Mouse (Mus musculus): Measurements from ENCODE around the gene Tas2r135. TPM values are rescaled to one million over a fixed set of nuclear protein-coding genes. Genes with fewer than 3 reads are reported as not detected.

The Tas2r135 gene
- polyA plus RNA-seq (2015; fragmentation: Nextera tagmentation; extraction: Ambion mirVana): not detected in 2 replicates

GRCm38 (mm10) chr6:42405134-42405533 is at the start of gene Tas2r135:
Gene Tas2r135 (plus strand): TSS chr6:42405434.
- Histone ChIP-seq H3K4me1 (no peaks in the 10 kb centered on the region), H3K9ac (replicated peaks) (no peak within 1 kb of the TSS), H3K27me3 (no peaks in the 10 kb centered on the region), H3K36me3 (no peaks in the 10 kb centered on the region), H3K4me3 (no peak within 1 kb of the TSS), H3K27ac (replicated peaks) (no peak within 1 kb of the TSS), H3K4me2 (replicated peaks) (no peak within 1 kb of the TSS), H3K9me3 (no peaks in the 10 kb centered on the region)
- 93% methylated on average over 2 of the region's 2 CpGs for WGBS
- ATAC-seq (replicated peaks): no peak

- Histone ChIP-seq H3K27ac (replicated peaks) (no peak overlapping the region), H3K4me1 (peaks cover 16% of the 10 kb centered on the region), H3K9me3 (no peaks in the 10 kb centered on the region), H3K9ac (replicated peaks) (no peak overlapping the region), H3K36me3 (peaks cover 26% of the 10 kb centered on the region), H3K4me2 (replicated peaks) (no peak overlapping the region), H3K4me3 (no peak overlapping the region), H3K27me3 (no peaks in the 10 kb centered on the region)
- no peak for ATAC-seq (replicated peaks)
- WGBS: 92% methylated on average over 13 of the region's 13 CpGs
These were observed 49.2 kb upstream of the Tas2r135 start for GRCm38 (mm10) chr6:42355794-42356600.

- peaks cover 26% of the 10 kb centered on the region for H3K36me3 ChIP-seq
- no peak for ATAC-seq (replicated peaks)
These were observed 48.3 kb upstream of the Tas2r135 start for GRCm38 (mm10) chr6:42356913-42357312.

GRCm38 (mm10) chr6:42357901-42358300 is 47.3 kb upstream of the Tas2r135 start:
- Histone ChIP-seq H3K4me3 (no peak overlapping the region), H3K27me3 (no peaks in the 10 kb centered on the region), H3K36me3 (peaks cover 26% of the 10 kb centered on the region), H3K9ac (replicated peaks) (no peak overlapping the region), H3K4me1 (peaks cover 10% of the 10 kb centered on the region), H3K27ac (replicated peaks) (no peak overlapping the region), H3K4me2 (replicated peaks) (no peak overlapping the region), H3K9me3 (no peaks in the 10 kb centered on the region)
- no peak for ATAC-seq (replicated peaks)
- WGBS: 81% methylated on average over 6 of the region's 6 CpGs

More at GRCm38 (mm10) chr6:42356913-42357312, 48.3 kb upstream of the Tas2r135 start:
- H3K4me1 ChIP-seq: peaks cover 10% of the 10 kb centered on the region
- H3K9me3 ChIP-seq: no peaks in the 10 kb centered on the region
- H3K4me2 ChIP-seq (replicated peaks): no peak overlapping the region
- no peak overlapping the region for H3K9ac ChIP-seq (replicated peaks)
- 96% methylated on average over 5 of the region's 5 CpGs for WGBS
- no peak overlapping the region for H3K27ac ChIP-seq (replicated peaks)
- H3K4me3 ChIP-seq: no peak overlapping the region
- H3K27me3 ChIP-seq: no peaks in the 10 kb centered on the region

- peaks cover 26% of the 10 kb centered on the region for H3K36me3 ChIP-seq
These were observed 46.3 kb upstream of the Tas2r135 start for GRCm38 (mm10) chr6:42358901-42359300.

GRCm38 (mm10) chr6:42359364-42360147 is 45.7 kb upstream of the Tas2r135 start:
- H3K4me2 ChIP-seq (replicated peaks): no peak overlapping the region
- no peak overlapping the region for H3K27ac ChIP-seq (replicated peaks)
- H3K27me3 ChIP-seq: no peaks in the 10 kb centered on the region
- peaks cover 3% of the 10 kb centered on the region; the same call in 1 of the 2 replicates for H3K4me1 ChIP-seq
- H3K9ac ChIP-seq (replicated peaks): no peak overlapping the region
- no peaks in the 10 kb centered on the region for H3K9me3 ChIP-seq
- H3K4me3 ChIP-seq: no peak overlapping the region
- H3K36me3 ChIP-seq: peaks cover 26% of the 10 kb centered on the region
- 80% methylated on average over 9 of the region's 9 CpGs for WGBS
- ATAC-seq (replicated peaks): no peak

More at GRCm38 (mm10) chr6:42358901-42359300, 46.3 kb upstream of the Tas2r135 start:
- Histone ChIP-seq H3K9ac (replicated peaks) (no peak overlapping the region), H3K27ac (replicated peaks) (no peak overlapping the region), H3K4me1 (peaks cover 10% of the 10 kb centered on the region), H3K4me2 (replicated peaks) (no peak overlapping the region), H3K27me3 (no peaks in the 10 kb centered on the region), H3K4me3 (no peak overlapping the region), H3K9me3 (no peaks in the 10 kb centered on the region)
- no peak for ATAC-seq (replicated peaks)
- 95% methylated on average over 12 of the region's 12 CpGs for whole genome bisulfite sequencing

- peaks cover 3% of the 10 kb centered on the region; the same call in 1 of the 2 replicates for H3K4me1 ChIP-seq
- H3K9me3 ChIP-seq: no peaks in the 10 kb centered on the region
- no peaks in the 10 kb centered on the region for H3K27me3 ChIP-seq
- peaks cover 26% of the 10 kb centered on the region for H3K36me3 ChIP-seq
- no peak overlapping the region for H3K4me3 ChIP-seq
- WGBS: 88% methylated on average over 6 of the region's 6 CpGs
- no peak overlapping the region for H3K27ac ChIP-seq (replicated peaks)
- ATAC-seq (replicated peaks): no peak
- no peak overlapping the region for H3K9ac ChIP-seq (replicated peaks)
- H3K4me2 ChIP-seq (replicated peaks): no peak overlapping the region
These were observed 44.9 kb upstream of the Tas2r135 start for GRCm38 (mm10) chr6:42360231-42360840.

- 95% methylated on average over 13 of the region's 13 CpGs for WGBS
- Histone ChIP-seq H3K36me3 (peaks cover 22% of the 10 kb centered on the region), H3K9ac (replicated peaks) (no peak overlapping the region), H3K27me3 (no peaks in the 10 kb centered on the region), H3K4me1 (peaks cover 3% of the 10 kb centered on the region; the same call in 1 of the 2 replicates), H3K4me3 (no peak overlapping the region), H3K9me3 (no peaks in the 10 kb centered on the region), H3K4me2 (replicated peaks) (no peak overlapping the region), H3K27ac (replicated peaks) (no peak overlapping the region)
- ATAC-seq (replicated peaks): no peak
These were observed 44.0 kb upstream of the Tas2r135 start for GRCm38 (mm10) chr6:42361041-42361895.

GRCm38 (mm10) chr6:42362074-42362473 is 43.2 kb upstream of the Tas2r135 start:
- WGBS: 48% methylated on average over 1 of the region's 1 CpGs

GRCm38 (mm10) chr6:42362497-42362896 is 42.7 kb upstream of the Tas2r135 start:
- no peak for ATAC-seq (replicated peaks)
- H3K36me3 ChIP-seq: peaks cover 14% of the 10 kb centered on the region
- H3K9ac ChIP-seq (replicated peaks): no peak overlapping the region
- no peaks in the 10 kb centered on the region for H3K9me3 ChIP-seq
- H3K27me3 ChIP-seq: no peaks in the 10 kb centered on the region
- H3K4me3 ChIP-seq: no peak overlapping the region
- H3K27ac ChIP-seq (replicated peaks): no peak overlapping the region
- no peak overlapping the region for H3K4me2 ChIP-seq (replicated peaks)
- WGBS: 90% methylated on average over 1 of the region's 1 CpGs
- peaks cover 3% of the 10 kb centered on the region; the same call in 1 of the 2 replicates for H3K4me1 ChIP-seq

More at GRCm38 (mm10) chr6:42362074-42362473, 43.2 kb upstream of the Tas2r135 start:
- no peak for ATAC-seq (replicated peaks)
- Histone ChIP-seq H3K9me3 (no peaks in the 10 kb centered on the region), H3K9ac (replicated peaks) (no peak overlapping the region), H3K27ac (replicated peaks) (no peak overlapping the region), H3K4me3 (no peak overlapping the region), H3K4me1 (peaks cover 3% of the 10 kb centered on the region; the same call in 1 of the 2 replicates), H3K36me3 (peaks cover 14% of the 10 kb centered on the region), H3K27me3 (no peaks in the 10 kb centered on the region), H3K4me2 (replicated peaks) (no peak overlapping the region)

- Histone ChIP-seq H3K9ac (replicated peaks) (no peak overlapping the region), H3K4me2 (replicated peaks) (no peak overlapping the region), H3K27ac (replicated peaks) (no peak overlapping the region), H3K27me3 (no peaks in the 10 kb centered on the region), H3K4me1 (peaks cover 3% of the 10 kb centered on the region; the same call in 1 of the 2 replicates), H3K36me3 (peaks cover 12% of the 10 kb centered on the region), H3K4me3 (no peak overlapping the region), H3K9me3 (no peaks in the 10 kb centered on the region)
- ATAC-seq (replicated peaks): no peak
- WGBS: 47% methylated on average over 3 of the region's 3 CpGs
These were observed 42.3 kb upstream of the Tas2r135 start for GRCm38 (mm10) chr6:42362974-42363373.

Measured in forebrain, embryonic 15.5 days (tissue).